Mouse (Mus musculus): ENCODE data around the gene Atp5e.
A peak's percentile ranks its signal among the peaks of the same experiment; 100 is the strongest.

The Atp5e gene

DNA sequence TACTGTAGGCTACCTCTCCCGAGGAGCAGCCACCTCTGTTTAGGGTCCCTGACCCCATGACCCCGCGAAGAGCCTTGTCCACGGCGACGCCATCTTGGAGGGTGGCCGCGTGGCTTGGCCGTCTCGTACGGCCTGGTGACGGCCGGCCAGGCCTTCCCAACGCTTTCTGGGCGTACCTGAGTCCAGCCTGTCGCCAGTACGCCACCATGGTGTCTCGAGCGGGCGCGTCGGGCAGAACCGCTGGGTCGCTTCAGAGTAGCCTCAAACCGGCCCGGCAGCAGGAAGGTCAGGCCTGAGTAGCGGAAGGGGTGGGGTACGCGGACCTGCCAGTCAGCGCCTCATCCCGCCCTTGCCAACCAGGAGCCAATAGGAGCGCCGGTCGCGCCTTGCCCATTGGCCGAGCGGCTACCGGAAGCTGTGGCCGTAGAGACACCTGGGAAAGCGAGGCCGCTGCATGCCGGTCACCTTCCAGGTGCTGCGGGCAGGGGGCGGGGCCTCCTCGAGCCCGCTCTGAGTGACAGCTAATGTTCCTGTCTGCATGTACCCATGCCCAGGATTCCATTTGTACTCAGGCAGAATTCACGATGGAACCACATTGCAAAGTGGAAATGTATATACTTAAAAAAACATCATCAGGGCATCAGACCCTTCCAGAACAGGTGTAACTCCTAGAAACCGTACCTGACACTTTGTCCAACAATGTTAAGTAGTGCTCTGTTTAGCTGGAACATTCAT is at the start of gene Atp5e:
Gene Atp5e (minus strand): TSS at position 317 of the 735 bp plus-strand sequence.
- peak; percentile 68 to 70 for DNase-seq (ENCODE audit: low read depth in 2 of 2, low spot score in 2 of 2)

DNA sequence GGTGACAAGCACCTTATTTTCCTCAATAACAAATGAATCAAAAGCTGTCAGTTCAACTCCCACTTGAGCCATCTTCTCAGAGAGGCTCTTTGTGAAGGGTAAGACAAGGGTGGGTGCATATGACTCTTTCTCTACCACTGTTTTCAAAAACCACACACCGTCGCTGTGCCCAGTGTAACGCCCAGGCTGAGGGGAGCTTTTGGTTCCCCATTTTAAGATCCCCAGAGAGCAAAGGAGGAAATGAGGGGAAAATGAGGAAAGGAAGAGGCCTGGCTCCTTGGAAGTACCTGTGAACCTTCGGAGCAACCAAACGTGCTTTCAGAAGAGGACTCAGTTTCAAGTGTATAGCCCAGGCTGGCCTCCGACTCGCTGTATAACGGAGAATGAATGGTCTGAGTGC is 45.9 kb upstream of the Atp5e start:
- DNase-seq (ENCODE audit: low read depth in 2 of 2, low spot score in 2 of 2) = no peak

DNA sequence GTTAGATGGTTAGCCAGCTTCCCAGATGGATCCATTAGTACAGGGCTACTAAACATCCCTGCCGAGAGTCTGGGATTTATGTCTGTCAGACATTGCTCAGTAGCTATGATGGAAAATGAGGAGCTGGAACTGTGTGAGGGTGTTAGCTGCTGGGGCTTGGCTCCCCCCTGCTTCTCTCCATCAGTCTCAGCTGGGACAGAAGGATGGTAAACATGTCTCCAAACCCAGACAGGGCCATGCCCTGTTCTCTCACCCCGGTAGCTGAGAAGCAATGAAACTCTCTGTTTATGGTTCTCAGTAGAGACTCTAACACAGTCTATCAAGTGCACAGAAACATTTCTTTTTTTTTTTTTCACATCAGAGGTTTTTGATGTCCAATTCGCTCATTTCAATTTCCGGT is 44.1 kb upstream of the Atp5e start:
- DNase-seq (ENCODE audit: low read depth in 2 of 2, low spot score in 2 of 2) = no peak

DNA sequence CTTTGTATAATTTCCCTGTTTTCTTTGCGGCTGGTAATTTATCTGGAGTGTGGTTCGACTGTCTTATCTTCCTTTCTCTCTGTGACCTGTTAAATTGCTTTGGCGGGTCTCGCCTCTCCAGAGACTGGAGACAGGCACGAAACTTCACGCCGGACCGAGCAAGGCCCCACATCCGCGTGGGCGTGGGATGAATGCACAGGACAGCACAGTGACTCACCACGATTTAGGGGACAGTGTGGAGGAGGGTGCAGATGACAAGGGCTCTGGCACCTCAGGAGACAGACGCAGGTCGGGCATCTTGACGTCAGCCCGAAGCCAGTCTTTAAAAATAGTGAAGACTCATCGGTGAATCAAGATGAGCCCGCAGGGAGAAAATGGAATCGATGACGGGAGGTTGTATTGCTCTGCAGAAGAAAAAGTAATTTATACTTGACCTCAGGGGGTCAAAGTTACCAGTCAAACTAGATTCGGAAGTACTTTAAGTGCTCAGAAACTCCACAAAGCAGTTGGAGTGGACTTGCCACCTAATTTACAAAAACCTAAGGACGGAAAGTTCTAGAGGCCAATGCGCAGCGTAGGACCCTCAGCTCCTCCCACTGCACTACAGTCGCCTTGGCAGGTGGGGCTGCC is 39.0 kb upstream of the Atp5e start:
- no peak for DNase-seq (ENCODE audit: low read depth in 2 of 2, low spot score in 2 of 2)

DNA sequence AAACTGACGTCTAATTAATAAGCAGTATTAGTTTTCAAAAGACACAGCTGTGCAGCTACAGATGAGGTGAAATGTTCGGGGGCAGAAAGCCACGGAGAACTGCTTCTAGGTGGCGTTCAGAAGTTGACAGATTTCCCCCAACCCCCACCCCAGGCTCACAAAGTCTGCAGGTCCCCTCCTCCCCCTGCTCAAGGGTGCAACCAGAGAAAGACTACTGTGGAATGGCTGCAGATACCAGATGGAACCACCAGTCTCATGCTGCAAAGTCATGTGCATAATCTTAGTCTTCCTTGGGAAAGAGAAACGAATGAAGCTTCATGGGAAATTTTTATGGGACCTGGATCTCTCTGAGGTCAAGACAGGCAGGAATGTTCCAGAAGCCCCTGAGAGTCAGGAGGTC is 38.4 kb upstream of the Atp5e start:
- DNase-seq (ENCODE audit: low read depth in 2 of 2, low spot score in 2 of 2) = no peak

DNA sequence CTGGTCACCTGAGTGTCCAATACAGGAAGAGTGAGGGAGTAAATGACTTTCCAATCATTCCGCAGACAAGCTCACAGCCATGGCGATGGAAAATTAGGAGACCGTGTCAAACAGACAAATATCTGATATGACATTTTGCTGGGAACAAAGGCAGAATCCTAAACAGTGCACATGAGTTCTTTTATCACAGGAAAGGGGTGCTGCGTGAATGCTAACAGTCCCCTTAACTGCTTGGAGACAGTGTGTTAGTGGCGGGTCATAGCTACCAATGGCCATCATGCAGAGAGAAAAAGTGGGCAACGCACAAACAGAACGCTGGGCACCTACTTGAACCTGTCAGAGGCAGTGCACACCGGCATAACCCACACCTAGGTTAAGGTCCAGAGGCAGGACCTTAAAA is 37.6 kb upstream of the Atp5e start:
- DNase-seq (ENCODE audit: low read depth in 2 of 2, low spot score in 2 of 2) = no peak

DNA sequence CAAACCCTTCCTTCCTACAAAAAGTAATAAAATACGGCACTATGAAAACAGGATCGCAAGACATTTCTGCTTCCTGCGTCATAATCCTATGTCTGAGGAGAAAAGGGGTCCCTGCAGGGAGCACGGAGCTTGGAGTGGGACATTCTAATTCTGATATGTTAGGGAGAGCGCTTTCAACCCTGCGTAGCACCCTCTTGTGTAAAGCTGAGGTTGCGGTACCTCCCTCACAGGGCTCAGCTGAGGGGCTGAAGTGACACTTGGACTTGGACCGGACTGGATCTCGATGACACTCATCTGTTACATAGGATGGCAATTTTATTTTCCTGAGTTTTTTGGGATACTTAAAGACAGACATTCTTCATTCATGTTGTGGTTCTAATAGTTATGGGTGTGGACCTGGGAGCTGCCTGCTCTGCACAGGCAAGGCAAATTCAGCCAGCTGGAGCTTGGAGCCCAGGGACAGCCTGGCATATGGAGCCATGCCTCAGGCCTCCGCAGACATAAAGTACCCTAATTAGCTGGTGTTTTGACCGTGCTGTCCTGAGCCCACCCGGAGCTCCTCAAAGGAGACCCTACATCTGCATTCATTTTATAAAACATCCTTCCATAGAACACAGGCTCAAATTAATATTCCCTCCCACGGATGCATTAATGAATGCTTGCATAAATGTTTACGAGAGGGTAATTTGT is 37.1 kb upstream of the Atp5e start:
- DNase-seq (ENCODE audit: low read depth in 2 of 2, low spot score in 2 of 2) = no peak

DNA sequence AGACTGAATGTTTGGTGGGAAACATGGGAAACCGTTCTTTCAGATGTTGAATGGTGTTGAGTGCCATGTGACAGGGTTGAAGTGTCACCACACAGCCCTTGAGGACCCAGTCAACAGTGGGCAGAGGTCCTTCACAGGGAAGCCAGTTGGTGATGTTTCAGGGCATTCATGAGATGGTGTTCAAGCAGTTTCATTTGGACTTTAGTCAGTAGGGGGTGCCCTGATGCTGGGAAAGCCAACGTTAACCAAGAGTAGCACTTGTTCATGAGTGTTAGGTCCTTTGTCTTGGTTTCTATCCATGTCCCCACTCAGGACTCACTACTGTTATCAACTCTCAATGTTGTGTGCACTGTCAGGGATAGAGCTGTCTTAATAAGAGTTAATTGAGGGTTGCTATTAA is 29.0 kb upstream of the Atp5e start:
- peak; percentile 41 to 52 for DNase-seq (ENCODE audit: low read depth in 2 of 2, low spot score in 2 of 2)

DNA sequence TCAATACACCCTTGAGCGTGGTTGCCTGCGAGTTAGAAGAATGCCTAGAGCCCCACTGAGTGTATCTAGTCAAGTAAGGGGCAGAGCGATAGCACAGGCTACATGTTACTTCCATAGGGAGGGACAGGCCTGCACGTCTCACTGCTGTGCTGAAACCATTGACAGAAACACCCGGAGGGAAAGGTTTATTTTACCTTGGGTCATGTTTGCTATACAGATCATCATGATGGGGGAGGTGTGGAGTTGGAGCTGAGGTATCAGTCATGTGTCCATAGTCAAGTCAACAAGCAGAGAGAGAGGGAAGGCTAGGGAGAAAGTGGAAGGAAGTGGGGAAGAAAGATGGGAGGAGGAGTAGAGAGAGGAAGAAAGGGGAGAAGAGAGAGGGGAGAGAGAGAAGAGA is 23.1 kb upstream of the Atp5e start:
- DNase-seq (ENCODE audit: low read depth in 2 of 2, low spot score in 2 of 2) = no peak

DNA sequence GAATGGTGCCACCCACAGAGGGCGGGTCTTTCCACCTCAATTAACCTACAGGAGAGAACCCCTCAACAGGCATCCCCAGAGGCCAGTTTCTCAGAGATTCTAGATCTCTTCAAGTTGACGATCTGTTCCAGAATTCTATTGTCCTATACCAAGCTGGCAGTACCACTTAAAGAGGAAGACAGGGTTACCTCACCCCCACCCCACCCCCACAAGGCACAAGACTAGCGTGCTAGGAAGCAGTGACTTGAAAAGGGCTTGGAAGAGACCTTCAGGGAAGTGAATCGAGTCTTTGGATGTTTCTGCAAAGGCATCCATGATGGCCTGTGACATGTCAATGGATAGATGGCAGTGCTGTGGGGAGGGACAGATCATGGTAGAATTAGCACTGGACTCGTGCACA is 14.8 kb upstream of the Atp5e start:
- no peak for DNase-seq (ENCODE audit: low read depth in 2 of 2, low spot score in 2 of 2)

DNA sequence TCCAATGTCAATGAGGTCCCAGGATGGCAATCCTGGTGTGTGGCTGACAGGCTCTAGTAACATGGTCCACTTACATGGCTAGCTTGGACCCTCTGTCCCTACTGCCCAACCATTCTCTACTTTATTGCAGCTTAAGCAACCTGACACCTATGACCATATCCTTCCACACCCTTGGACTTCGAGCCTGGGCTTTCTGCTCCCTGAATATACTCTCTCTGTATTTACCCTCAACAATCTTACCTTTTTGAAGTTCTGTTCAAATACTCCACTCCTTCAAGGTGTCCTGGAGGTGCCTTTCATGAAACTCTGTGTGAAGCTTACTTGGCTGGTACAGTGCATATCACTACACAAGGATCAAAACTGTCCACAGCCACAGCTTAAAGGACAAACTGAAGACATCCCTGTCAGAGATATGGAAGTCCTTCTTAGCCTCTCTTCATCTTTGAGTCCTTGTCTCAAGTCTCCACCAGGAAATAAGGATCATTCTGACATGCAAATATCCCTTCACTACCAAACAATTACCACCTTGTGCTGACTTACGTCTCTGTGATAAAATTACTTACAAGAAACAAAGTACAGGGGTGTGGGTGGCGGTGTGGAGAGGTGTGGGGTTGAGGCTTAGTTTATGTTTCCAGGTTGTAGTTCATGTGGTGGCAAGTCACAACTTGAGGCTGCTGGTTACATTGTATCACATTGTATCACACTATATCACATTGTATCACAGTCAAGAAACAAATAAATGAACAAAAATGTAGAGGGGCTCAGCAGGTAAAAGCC is 13.8 kb upstream of the Atp5e start:
- DNase-seq (ENCODE audit: low read depth in 2 of 2, low spot score in 2 of 2) = no peak

DNA sequence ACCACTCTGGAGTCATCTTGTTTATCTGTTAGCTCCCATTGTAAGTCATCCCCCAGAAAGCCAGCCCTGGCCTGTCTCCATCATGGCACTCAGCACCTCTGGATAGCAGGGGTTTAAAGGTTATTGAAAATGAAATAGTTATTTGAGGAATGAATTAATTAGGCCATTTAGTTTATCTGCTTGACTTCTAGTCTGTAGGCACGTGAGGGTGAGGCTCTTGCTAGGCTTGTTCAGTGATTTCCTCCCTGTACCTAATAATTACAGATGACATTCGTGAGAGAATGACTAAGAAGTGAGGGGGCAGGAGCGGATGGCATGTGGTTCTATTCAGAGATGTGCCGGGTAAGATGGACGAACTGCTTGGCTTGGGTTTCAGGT is 9.6 kb upstream of the Atp5e start:
- no peak for DNase-seq (ENCODE audit: low read depth in 2 of 2, low spot score in 2 of 2)

DNA sequence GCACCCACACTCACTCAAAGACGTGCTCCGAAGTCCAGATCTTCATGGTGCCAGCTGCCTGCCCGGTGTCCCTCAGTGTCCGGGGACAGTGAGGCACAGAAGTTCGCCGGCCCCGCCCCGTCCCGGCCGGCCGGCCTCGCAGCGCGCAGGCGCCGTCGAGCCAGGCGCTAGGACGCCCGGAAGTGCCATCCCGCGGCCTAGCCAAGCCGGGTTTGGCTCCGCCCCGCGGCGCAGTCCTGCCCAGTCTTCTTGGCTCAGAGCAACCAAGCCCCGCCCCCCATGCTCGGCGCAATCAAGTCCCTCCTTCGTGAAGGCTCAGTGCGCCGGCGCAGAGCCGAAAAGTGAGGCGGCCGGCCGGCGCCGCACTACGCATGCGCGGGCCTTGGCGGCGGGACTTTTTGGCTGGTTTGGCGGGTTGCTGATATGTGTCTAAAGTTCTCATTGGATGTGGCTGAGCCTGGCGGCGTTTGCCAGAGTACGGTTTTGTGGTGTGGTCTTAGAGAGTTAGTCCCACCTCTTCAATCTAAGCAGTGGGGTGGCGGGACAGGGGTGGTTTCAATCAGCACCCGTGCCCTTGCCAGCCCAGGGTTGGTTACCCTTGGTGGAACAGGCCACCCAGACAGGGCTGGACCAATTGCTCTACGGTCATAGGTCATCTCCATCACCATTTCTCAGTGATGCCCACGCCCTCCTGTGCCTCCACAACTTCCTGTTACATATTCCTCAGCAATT is 9.1 kb upstream of the Atp5e start, which contains the start of gene Prelid3b:
Gene Prelid3b (minus strand): TSS at position 264 of the 732 bp plus-strand sequence.
- peak; percentile 98 to 99 for DNase-seq (ENCODE audit: low read depth in 2 of 2, low spot score in 2 of 2)

DNA sequence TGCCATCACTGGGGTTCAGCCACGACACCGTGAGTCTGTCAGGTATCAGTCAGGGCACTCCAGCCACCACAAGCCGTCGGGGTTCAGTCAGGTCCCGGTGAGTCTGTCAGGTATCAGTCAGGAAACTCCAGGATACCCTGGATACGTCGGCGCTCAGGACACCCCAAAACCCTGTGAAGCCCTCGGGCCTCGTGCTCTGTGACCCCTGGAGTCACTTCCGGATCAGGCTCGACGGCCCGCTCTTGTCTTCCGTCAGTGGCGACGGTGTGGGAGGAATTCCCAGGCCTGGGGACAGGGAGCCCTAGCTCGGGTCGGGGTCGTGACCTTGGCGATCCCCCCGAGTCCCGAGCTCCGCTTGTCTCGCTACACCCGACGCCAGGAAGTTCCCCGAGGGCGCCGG is 8.5 kb upstream of the Atp5e start:
- no peak for DNase-seq (ENCODE audit: low read depth in 2 of 2, low spot score in 2 of 2)

DNA sequence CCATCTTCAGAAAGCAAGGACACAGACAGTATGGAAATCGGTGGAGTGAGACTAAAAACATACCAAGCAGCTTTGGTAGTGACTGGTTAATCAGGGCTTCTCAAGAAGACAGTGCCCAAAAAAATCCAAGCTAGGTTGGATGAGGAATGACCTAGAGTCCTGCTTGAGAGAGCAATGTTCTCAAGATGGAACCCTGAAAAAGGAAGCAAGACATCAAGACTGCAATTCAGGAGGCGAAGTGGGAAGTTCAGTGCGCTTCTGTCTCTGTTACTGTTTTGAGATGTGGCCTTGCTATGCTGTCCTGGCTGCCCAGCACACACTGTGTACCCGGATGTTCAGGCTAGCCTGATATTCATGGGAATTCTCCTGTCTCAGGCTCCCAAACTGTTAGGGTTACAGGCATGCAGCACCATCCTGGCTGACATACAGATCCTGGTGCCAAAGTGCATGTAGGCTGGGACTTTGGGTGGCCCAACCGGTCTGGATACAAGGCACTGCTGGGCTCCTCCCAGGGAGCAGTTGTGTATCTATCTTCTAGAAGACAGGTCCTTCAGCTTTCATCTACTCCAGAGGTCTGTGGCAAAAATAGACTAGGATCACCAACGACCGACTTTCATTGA is 7.0 kb upstream of the Atp5e start:
- no peak for DNase-seq (ENCODE audit: low read depth in 2 of 2, low spot score in 2 of 2)

DNA sequence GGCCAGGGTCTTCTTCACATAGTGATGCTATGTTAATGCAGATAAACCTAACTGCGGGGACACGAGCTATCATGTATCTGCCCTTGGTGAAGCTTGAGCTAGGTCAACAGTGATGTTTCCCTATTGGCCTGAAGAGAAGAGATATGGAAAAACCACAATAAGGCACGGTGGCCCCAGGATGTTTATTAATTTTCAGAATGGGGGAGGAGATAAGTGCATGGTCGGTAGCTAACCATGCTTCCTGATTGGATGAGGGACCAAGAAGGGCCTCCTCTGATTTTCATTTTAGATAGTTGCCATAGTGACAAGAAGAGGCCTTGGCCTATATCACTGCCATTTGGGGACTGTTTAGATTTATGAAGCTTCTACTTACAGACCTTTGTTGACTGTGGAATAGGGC is 6.4 kb upstream of the Atp5e start:
- DNase-seq (ENCODE audit: low read depth in 2 of 2, low spot score in 2 of 2) = no peak

DNA sequence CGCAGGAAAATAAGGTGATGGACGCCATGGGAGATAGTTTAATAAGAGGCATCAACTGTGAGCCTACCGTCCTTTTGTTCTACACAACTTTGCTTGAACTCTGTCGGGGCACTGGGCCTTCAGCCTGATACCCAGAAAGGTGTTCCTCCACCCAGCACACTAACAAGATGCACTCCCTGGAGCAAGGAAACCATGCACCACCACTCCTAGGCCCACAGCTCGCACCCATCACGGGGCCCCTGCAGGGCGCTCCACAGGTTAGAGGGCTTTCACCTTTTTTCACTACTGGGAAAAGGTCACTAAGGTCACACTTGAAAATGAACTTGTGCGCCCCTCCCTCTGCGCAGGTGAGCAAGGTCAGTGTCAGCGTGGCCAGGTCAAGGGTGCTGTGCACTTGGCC is 535 bp downstream of the Atp5e start:
- peak in 1 of 2 experiments; percentile 16 for DNase-seq (ENCODE audit: low read depth in 2 of 2, low spot score in 2 of 2)

DNA sequence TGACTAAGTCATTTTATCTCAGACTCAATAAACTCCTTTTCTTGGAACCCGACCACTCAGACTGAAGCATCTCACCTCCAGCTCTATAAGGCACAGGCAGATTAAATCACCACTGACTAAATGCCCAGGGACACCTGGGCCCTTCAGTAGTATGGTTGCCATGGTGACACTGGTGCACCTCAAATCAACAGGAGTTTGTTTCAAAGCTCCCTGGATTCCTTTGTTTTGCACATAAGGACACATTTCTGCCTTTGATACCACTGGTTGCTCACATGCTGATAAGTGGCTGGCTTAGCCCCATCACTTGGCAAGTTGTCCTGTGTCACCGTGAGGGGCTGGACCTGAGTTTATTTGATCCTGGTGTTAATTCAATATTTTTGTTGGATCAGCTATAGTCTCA is 4.5 kb downstream of the Atp5e start:
- DNase-seq (ENCODE audit: low read depth in 2 of 2, low spot score in 2 of 2) = no peak

DNA sequence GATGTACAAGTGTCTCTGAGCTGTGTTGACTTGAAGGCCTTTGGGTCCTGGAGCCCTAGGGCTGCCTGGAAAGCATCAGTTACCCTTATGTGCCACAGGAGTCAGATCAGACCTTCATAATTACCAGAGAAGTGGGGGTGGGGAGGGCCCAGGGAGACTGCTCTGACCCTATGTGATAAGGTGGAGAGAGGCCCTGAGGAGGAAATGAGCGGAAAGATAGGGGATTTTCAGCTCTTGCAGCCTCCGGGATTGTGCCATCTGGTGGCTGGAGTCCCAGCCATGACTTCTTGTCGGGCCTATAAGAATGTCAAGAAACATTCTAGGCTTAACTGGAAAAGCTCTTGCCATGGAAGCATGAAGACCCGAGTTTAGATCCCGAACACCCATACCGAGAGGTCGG is 10.2 kb downstream of the Atp5e start:
- no peak for DNase-seq (ENCODE audit: low read depth in 2 of 2, low spot score in 2 of 2)

DNA sequence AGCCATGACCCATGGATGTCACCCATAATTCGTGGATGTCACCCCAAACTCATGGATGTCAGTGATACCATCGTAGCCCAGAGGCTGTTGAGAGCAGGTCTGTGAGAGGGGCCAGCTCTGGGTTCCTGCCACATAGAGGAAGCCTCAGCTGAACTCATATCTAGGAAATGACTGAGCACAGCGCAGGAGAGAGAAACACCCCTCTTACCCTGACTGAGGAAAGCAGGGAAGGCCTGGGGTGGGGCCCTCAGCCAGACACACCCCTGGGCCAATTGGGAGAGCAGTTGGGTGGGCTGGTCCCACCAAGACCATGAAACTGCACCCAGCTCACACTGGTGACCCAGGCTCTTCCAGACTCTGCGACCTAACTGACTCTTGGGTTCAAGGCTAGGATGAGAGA is 13.6 kb downstream of the Atp5e start, which contains the start of gene Tubb1:
Gene Tubb1 (plus strand): TSS at position 343 of the 400 bp plus-strand sequence.
- DNase-seq (ENCODE audit: low read depth in 2 of 2, low spot score in 2 of 2) = no peak

Data from CD8-positive naive resting alpha-beta T cell, adult 2 months (primary cell).